Mouse (Mus musculus) erythroblast, embryonic 14.5 days (primary cell): ENCODE results near the gene AA986860.

Experiments used
- GATA1 ChIP-seq: IDR thresholded peaks from 2 replicates; pipeline ENCODE4 v1.6.1; 2012; ENCODE audit warnings: low read length, inconsistent platforms, mixed read lengths
- TAL1 ChIP-seq: IDR thresholded peaks from 3 replicates; pipeline ENCODE4 v1.6.1; 2012; ENCODE audit warnings: low read length, inconsistent platforms, mixed read lengths

DNA sequence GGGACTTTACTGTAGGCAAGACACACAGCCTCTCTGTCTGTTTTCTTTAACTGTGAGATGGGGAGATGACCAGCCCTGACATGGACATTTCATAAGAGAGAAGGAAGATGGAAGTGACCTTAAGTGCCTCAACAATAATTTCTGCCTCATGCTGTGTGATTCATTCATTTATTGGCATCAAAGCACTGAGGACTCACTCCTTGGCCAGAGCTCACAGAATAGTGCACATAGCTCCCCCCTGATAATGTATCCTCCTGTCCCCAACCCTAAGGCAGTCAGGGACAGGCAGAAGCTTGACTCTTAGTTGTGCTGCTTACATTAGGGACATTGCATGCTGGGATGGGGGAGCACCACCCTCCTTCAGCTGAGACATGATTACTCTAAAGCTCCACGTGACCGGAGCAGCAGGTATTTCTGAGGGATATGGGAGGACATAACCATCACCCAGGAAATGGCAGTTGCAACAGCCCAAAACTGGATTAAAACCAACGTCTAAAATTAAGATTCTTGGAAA lies 39.3 kb downstream of the AA986860 start:
- TF ChIP-seq GATA1 (no peak), TAL1 (no peak)
